Mouse (Mus musculus): ENCODE results near the gene 1810009J06Rik. TPM values are rescaled to one million over a fixed set of nuclear protein-coding genes. Genes with fewer than 3 reads are reported as not detected.
"Not testable (repeated sequence)": the region's sequence is repeated elsewhere in the genome, so short reads cannot be mapped to it uniquely, and the experiment has no call there.

1810009J06Rik gene
- not detected in 2 replicates for total RNA-seq (2021)
- long read RNA-seq, experiment 1 = 0 reads
- long read RNA-seq, experiment 2 = 0 reads

GRCm38 (mm10) chr6:40964454-40964853, at the start of gene 1810009J06Rik:
1810009J06Rik (plus strand) TSS chr6:40964754.
- not testable (repeated sequence) for DNase-seq

GRCm38 (mm10) chr6:40919954-40920353, 44.6 kb upstream of the 1810009J06Rik start:
- DNase-seq = no peak

DNA sequence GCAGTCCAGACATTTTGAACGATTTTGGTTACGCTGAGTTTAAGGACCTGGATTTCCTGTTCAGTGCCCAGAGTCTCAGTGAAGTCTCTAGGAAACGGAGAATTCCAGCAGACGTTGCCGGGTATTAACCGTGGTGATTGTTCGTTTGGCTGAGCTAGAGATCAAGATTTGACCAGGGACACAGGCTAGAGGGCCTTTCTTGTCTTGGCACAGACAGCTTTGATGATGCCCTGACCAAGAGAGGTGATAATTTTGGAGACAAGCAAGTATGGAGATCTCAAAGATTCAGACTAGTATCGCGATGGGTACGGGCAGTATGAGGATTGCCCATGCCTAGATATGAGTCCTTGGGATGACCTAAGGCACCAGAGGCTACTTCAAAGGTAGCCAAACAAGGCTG, 24.1 kb upstream of the 1810009J06Rik start, which contains the start of gene 1700074P13Rik:
1700074P13Rik (minus strand) TSS at position 101 of the 400 bp plus-strand sequence.
- DNase-seq = no peak

DNA sequence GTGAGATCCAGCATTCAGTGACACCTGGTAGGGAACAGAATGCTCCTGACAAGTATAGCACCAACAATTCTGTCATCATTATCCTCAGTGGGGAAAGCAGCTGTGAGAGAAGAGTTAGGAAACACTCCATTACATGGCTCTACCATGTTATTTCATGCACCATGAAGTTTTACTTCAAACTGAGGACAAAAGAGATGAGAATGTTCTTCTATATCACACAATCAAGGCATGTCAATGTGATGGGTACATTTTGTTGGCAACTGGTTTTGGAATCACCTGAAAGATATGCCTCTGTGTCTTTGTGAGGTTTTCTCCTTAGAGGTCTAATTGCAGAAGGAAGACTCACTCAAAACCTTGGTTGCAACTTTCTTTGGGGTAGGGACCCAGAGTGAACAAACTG, 12.8 kb upstream of the 1810009J06Rik start, which contains the start of gene Gm4744:
Gm4744 (minus strand) TSS at position 101 of the 400 bp plus-strand sequence.
- no peak for DNase-seq

- DNase-seq = no peak
Measured at GRCm38 (mm10) chr6:40953716-40954115, 10.8 kb upstream of the 1810009J06Rik start.

DNA sequence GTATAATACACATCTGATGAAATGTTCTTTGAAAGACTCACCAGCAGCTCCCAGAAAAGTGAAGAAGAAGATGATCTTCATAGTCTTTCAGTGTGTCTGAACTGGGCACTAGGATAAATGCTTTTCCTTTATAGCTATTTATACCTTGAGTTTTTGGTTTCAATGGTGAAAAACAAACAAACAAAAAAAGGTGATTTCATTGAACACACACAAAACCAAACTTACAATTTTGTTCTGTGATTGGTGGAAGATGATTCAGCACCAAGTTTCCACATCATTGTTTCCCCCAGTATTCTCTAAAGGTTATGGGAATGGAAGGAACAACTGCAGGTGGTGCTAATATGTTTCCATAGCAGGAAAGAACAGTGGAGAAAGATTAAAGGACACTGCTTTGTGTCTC, 34.8 kb downstream of the 1810009J06Rik start, which contains the start of gene Gm2663:
Gm2663 (minus strand) TSS at position 101 of the 400 bp plus-strand sequence.
- DNase-seq = not testable (repeated sequence)

DNA sequence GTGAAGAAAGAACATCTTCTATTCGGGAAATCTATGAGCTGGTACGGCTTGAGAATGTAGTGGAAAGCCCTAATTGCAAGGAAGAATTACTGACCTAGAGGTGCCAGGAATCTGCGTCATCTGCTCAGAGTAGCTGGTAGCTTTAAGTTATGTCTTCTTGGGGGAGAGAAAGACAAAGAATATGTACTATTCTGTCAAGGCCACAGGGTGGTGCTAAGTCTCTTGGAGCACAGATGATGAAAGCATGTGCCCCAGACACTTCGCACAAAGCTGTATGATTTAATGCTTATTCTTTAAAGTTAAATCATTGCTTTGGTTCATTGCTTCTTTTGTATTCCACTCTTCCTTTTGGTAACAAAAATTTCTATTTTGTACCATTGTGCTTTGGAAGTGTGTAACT, 50.5 kb downstream of the 1810009J06Rik start:
- DNase-seq = no peak

Other genes starting within 250 kb of the 1810009J06Rik start
- not detected in 2 replicates for gene Moxd2, start 77.3 kb upstream of the 1810009J06Rik start, total RNA-seq (2021)
- gene Prss58, start 64.4 kb upstream of the 1810009J06Rik start, total RNA-seq (2021) = not detected in 2 replicates
- gene 1700074P13Rik, start 24.2 kb upstream of the 1810009J06Rik start, total RNA-seq (2021) = not detected in 2 replicates
- not detected in 2 replicates for gene Gm4744, start 12.9 kb upstream of the 1810009J06Rik start, total RNA-seq (2021)
- gene Gm2663, start 34.7 kb downstream of the 1810009J06Rik start, total RNA-seq (2021) = not detected in 2 replicates
- gene 2210010C04Rik, start 70.8 kb downstream of the 1810009J06Rik start, total RNA-seq (2021) = not detected in 2 replicates